Mouse (Mus musculus): ENCODE measurements at regions not wholly inside any gene's neighbourhood (a gene's known extent, or its start where the extent isn't known, plus 50 kb on each side); places are given as distances from the start of the nearest gene placed in this dataset.
A peak's percentile ranks its signal among the peaks of the same experiment; 100 is the strongest.

DNA sequence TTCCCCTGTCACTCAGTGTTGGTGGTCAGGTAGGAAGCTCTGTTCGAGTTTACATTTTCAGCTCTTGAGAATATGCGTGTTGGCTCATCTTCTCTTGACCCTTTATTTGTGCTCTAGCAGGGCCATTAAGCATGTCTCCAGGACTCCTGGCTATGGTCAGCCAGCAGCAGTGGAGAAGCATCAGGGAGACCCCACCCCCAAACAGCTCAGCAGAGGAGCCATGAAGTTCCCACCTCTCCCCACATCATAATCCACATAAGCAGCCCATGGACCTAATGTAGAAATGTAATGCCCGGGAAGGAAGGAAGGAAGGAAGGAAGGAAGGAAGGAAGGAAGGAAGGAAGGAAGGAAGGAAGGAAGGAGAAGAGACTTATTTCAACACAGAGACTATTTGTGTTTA lies 261.5 kb downstream of the Dhx15 start:
- no peak overlapping the region for H3K4me2 ChIP-seq (ENCODE audit: low read depth, low read length)
- TF ChIP-seq EP300 (IDR thresholded peaks at IDR 0.05; ENCODE audit: low read depth), result no peak
- no peak for TF ChIP-seq CTCF (IDR thresholded peaks at IDR 0.05; ENCODE audit: low read depth)
- no peak for ATAC-seq
- H3K9me3 ChIP-seq (ENCODE audit: low read length), result no peaks in the 10 kb centered on the region
- H3K36me3 ChIP-seq (replicated peaks; ENCODE audit: insufficient read depth, low read length), result no peaks in the 10 kb centered on the region
- no peak overlapping the region for H3K9ac ChIP-seq (replicated peaks)
- no peak for DNase-seq
- H3K27me3 ChIP-seq (ENCODE audit: insufficient read depth, low read length), result no peaks in the 10 kb centered on the region
- WGBS (ENCODE audit: insufficient replicate concordance), result 78% methylated on average over 3 of the region's 3 CpGs
- no peak overlapping the region for H3K27ac ChIP-seq (ENCODE audit: low read depth)
- no peaks in the 10 kb centered on the region for H3K4me1 ChIP-seq (ENCODE audit: insufficient read depth)
- H3K4me3 ChIP-seq (ENCODE audit: low read depth, low read length), result no peak overlapping the region

DNA sequence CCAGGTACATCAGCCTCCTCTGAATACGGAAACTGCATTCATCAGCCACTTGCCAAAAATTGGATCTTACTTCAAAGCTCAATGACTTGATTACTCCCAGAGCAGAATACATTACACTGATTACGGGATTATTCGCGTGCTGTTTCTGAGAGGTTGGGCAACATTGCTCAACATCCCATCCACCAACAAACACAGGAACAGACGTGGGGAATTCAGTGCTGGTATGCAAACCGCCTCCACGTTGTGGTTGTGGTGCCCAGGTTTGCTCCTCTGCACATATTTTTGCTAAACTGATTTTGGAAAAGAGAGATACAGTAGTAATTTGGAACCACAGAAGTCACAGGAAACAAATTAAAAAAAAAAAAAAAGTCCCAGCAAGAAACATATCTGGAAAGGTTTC lies 266.9 kb downstream of the Dhx15 start:
- 67% methylated on average over 7 of the region's 7 CpGs for WGBS (ENCODE audit: insufficient replicate concordance)
- H3K4me2 ChIP-seq (ENCODE audit: low read depth, low read length), result no peak overlapping the region
- no peaks in the 10 kb centered on the region for H3K27me3 ChIP-seq (ENCODE audit: insufficient read depth, low read length)
- no peak overlapping the region for H3K27ac ChIP-seq (ENCODE audit: low read depth)
- no peak for ATAC-seq
- no peak overlapping the region for H3K9ac ChIP-seq (replicated peaks)
- H3K9me3 ChIP-seq (ENCODE audit: low read length), result no peaks in the 10 kb centered on the region
- DNase-seq, result no peak
- no peak for TF ChIP-seq CTCF (IDR thresholded peaks at IDR 0.05; ENCODE audit: low read depth)
- H3K36me3 ChIP-seq (replicated peaks; ENCODE audit: insufficient read depth, low read length), result no peaks in the 10 kb centered on the region
- H3K4me1 ChIP-seq (ENCODE audit: insufficient read depth), result no peaks in the 10 kb centered on the region
- no peak overlapping the region for H3K4me3 ChIP-seq (ENCODE audit: low read depth, low read length)

DNA sequence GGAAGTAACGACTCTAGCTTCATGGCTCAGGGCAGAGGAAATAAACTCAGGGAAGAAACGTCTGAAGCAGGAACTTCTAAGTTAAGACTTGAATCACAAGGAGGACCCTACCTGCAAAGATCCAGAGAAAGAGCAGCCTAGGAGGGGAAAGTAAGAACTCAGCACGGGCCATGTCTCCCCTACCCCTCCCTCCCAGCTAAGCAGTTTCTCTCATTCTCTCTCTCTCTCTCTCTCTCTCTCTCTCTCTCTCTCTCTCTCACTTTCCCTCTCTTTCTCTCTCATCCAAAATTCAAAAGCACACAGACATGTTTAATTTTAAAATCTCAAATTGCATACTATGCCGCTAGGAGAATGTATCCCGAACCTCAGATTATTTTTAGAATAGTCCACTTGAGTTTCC lies 267.3 kb downstream of the Dhx15 start:
- Histone ChIP-seq H3K4me2 (ENCODE audit: low read depth, low read length) (no peak overlapping the region), H3K9me3 (ENCODE audit: low read length) (no peaks in the 10 kb centered on the region), H3K9ac (replicated peaks) (no peak overlapping the region), H3K27me3 (ENCODE audit: insufficient read depth, low read length) (no peaks in the 10 kb centered on the region), H3K27ac (ENCODE audit: low read depth) (no peak overlapping the region), H3K4me3 (ENCODE audit: low read depth, low read length) (no peak overlapping the region), H3K4me1 (ENCODE audit: insufficient read depth) (no peaks in the 10 kb centered on the region), H3K36me3 (replicated peaks; ENCODE audit: insufficient read depth, low read length) (no peaks in the 10 kb centered on the region)
- DNase-seq, result no peak
- ATAC-seq, result no peak
- 49% methylated on average over 5 of the region's 5 CpGs for WGBS (ENCODE audit: insufficient replicate concordance)
- TF ChIP-seq CTCF (IDR thresholded peaks at IDR 0.05; ENCODE audit: low read depth) (no peak), EP300 (IDR thresholded peaks at IDR 0.05; ENCODE audit: low read depth) (no peak)

DNA sequence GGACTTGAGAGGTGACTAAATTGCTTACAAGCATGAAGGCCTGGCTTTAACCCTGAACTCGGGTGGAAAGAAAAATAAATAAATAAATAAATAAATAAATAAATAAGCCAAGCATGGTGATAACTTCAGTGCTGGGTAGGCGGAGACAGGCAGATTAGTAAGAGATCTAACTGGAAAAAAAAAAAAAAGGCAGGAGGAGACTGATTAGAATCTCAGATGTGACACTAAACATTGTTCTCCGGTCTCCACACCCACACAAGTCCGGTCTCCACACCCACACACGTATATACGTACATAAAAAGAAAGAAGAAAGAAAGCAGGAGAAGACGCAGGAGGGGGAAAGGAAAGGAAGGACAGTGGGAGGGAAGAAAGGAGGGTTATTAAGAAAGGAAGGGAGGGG lies 267.8 kb downstream of the Dhx15 start:
- Histone ChIP-seq H3K36me3 (replicated peaks; ENCODE audit: insufficient read depth, low read length) (no peaks in the 10 kb centered on the region), H3K9me3 (ENCODE audit: low read length) (no peaks in the 10 kb centered on the region), H3K27ac (ENCODE audit: low read depth) (no peak overlapping the region), H3K9ac (replicated peaks) (no peak overlapping the region), H3K27me3 (ENCODE audit: insufficient read depth, low read length) (no peaks in the 10 kb centered on the region), H3K4me2 (ENCODE audit: low read depth, low read length) (no peak overlapping the region), H3K4me1 (ENCODE audit: insufficient read depth) (no peaks in the 10 kb centered on the region), H3K4me3 (ENCODE audit: low read depth, low read length) (no peak overlapping the region)
- DNase-seq, result no peak
- no peak for TF ChIP-seq CTCF (IDR thresholded peaks at IDR 0.05; ENCODE audit: low read depth)
- TF ChIP-seq EP300 (IDR thresholded peaks at IDR 0.05; ENCODE audit: low read depth), result no peak
- no peak for ATAC-seq
- WGBS (ENCODE audit: insufficient replicate concordance), result 72% methylated on average over 7 of the region's 7 CpGs

DNA sequence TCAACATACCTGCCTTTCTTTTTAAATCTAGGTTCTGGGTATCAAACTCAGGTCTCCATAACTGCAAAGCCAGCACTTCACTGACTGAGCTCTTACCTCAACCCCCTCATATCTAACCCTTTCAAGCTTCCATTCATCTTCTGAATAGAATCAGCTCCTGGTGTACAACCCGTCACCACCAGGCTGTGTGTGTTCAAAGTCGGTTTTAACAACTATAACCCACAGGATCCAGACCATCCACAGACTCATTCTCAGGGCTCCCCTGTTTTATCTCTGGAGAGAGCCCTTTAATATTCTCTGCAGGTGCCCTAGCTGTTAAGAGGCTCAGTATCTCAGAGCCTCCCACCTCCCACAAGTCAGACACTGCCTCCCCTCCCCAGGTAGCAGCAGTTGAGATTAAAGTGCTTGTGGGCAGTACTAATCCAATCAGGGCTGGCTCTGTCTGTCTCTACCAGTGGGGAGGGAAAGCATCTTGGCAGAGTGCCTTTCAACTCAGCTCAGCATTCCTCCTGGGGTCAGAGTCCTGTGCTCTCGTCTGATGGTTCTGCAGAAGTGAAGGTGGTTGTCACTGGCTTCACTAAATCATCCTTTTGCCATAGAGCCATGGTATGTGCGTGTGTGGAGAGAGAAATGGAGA lies 272.4 kb downstream of the Dhx15 start:
- WGBS (ENCODE audit: insufficient replicate concordance), result 30% methylated on average over 4 of the region's 4 CpGs
- no peak overlapping the region for H3K27ac ChIP-seq (ENCODE audit: low read depth)
- no peak overlapping the region for H3K9ac ChIP-seq (replicated peaks)
- ATAC-seq (no peak), DNase-seq (peak; percentile 16)
- no peaks in the 10 kb centered on the region for H3K27me3 ChIP-seq (ENCODE audit: insufficient read depth, low read length)
- no peaks in the 10 kb centered on the region for H3K9me3 ChIP-seq (ENCODE audit: low read length)
- H3K4me2 ChIP-seq (ENCODE audit: low read depth, low read length), result no peak overlapping the region
- H3K4me1 ChIP-seq (ENCODE audit: insufficient read depth), result no peaks in the 10 kb centered on the region
- H3K36me3 ChIP-seq (replicated peaks; ENCODE audit: insufficient read depth, low read length), result no peaks in the 10 kb centered on the region
- H3K4me3 ChIP-seq (ENCODE audit: low read depth, low read length), result no peak overlapping the region
- TF ChIP-seq CTCF (IDR thresholded peaks at IDR 0.05; ENCODE audit: low read depth) (no peak), EP300 (IDR thresholded peaks at IDR 0.05; ENCODE audit: low read depth) (no peak)

DNA sequence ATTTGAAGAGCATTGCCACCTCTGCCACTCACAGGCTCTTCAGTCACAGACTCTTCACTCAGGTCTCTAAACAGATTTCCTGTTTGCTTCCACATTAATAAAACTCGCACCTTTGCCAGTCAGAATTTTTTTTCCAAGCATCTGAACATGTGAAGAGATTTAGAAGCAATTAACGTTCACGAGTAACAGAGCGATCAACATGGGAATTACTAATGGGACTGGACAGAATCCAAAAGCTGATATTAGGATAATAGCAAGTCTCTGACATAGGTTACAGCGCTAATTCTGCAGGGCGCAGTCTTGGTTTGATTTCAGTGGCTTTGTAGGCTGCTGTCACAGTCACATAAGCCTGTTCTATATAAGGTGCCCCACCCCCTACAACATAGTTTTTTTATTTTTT lies 275.6 kb downstream of the Dhx15 start:
- ATAC-seq, result no peak
- TF ChIP-seq CTCF (IDR thresholded peaks at IDR 0.05; ENCODE audit: low read depth), result no peak
- TF ChIP-seq EP300 (IDR thresholded peaks at IDR 0.05; ENCODE audit: low read depth), result no peak
- 78% methylated on average over 6 of the region's 6 CpGs for WGBS (ENCODE audit: insufficient replicate concordance)

DNA sequence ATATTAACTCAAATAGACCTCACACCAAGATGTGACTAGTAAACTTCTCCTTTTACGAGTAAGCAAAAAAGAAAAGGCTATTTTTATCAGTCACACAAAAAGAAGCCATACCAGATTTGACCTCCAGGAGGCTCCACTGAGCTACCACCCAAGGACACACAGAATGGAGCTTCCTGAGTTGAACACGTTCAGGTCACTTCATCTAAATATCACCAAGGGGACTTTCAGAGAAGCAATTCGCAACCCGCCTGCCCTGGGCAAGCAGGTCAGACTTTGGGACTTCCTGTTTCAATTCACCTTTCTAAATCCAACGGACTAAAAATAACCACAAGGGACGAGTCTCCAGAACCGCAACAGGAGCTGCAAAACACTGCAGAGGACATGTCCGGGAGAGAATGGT lies 281.5 kb downstream of the Dhx15 start:
- Histone ChIP-seq H3K4me2 (ENCODE audit: low read depth, low read length) (no peak overlapping the region), H3K9me3 (ENCODE audit: low read length) (no peaks in the 10 kb centered on the region), H3K27me3 (ENCODE audit: insufficient read depth, low read length) (no peaks in the 10 kb centered on the region), H3K4me3 (ENCODE audit: low read depth, low read length) (no peak overlapping the region), H3K27ac (ENCODE audit: low read depth) (no peak overlapping the region), H3K9ac (replicated peaks) (no peak overlapping the region), H3K4me1 (ENCODE audit: insufficient read depth) (no peaks in the 10 kb centered on the region), H3K36me3 (replicated peaks; ENCODE audit: insufficient read depth, low read length) (no peaks in the 10 kb centered on the region)
- 40% methylated on average over 8 of the region's 8 CpGs for WGBS (ENCODE audit: insufficient replicate concordance)
- peak; percentile 36 for DNase-seq
- ATAC-seq, result no peak
- TF ChIP-seq EP300 (IDR thresholded peaks at IDR 0.05; ENCODE audit: low read depth) (no peak), CTCF (IDR thresholded peaks at IDR 0.05; ENCODE audit: low read depth) (peak; percentile 64)

More for the DNA sequence above, 275.6 kb downstream of the Dhx15 start:
- no peak overlapping the region for H3K9ac ChIP-seq (replicated peaks)
- no peak for DNase-seq
- H3K4me1 ChIP-seq (ENCODE audit: insufficient read depth), result no peaks in the 10 kb centered on the region
- no peaks in the 10 kb centered on the region for H3K27me3 ChIP-seq (ENCODE audit: insufficient read depth, low read length)
- H3K4me2 ChIP-seq (ENCODE audit: low read depth, low read length), result no peak overlapping the region
- H3K36me3 ChIP-seq (replicated peaks; ENCODE audit: insufficient read depth, low read length), result no peaks in the 10 kb centered on the region
- no peak overlapping the region for H3K27ac ChIP-seq (ENCODE audit: low read depth)
- no peak overlapping the region for H3K4me3 ChIP-seq (ENCODE audit: low read depth, low read length)
- H3K9me3 ChIP-seq (ENCODE audit: low read length), result no peaks in the 10 kb centered on the region
